Mouse (Mus musculus): ENCODE measurements around the gene BC049352. TPM values are rescaled to one million over a fixed set of nuclear protein-coding genes. Genes with fewer than 3 reads are reported as not detected.

BC049352 gene
- polyA plus RNA-seq, 2 experiments, result not detected

DNA sequence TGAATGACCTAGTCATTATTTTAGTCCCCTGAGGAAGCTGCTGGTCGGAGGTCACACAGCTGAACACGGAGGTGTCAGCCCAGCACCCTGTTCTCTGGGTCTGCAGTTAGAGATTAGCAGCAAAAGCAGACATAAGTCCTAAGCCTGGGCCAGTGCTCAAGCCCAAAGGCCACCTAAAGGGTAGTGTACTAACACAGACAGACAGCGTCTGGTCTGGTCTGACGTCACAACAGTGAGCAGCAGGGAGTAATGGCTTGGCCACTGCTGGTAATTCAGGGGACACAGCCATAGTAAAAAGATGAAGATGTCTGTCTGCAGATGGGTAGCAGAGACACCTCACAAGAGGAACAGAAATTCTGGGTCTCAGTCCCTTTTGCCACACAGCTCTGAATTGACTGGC is 72.8 kb downstream of the BC049352 start:
- Histone ChIP-seq H3K36me3 (ENCODE audit: control insufficient read depth, insufficient read depth, low read length) (no peaks in the 10 kb centered on the region), H3K27me3 (ENCODE audit: control insufficient read depth, insufficient read depth, low read length) (no peaks in the 10 kb centered on the region), H3K4me3 (replicated peaks; ENCODE audit: low read length) (no peak overlapping the region), H3K27ac (replicated peaks; ENCODE audit: low read depth, low read length) (no peak overlapping the region), H3K4me1 (ENCODE audit: control insufficient read depth, insufficient read depth, low read length) (no peaks in the 10 kb centered on the region), H3K9me3 (ENCODE audit: control insufficient read depth, low read length) (no peaks in the 10 kb centered on the region), H3K4me2 (replicated peaks; ENCODE audit: low read depth, low read length, severe bottlenecking) (no peak overlapping the region), H3K9ac (ENCODE audit: low read depth, low read length, severe bottlenecking) (no peak overlapping the region)
- DNase-seq (ENCODE audit: low spot score) (no peak), ATAC-seq (ENCODE audit: low FRiP score, low read depth) (no peak)
- no peak for TF ChIP-seq POLR2A (IDR thresholded peaks at IDR 0.05; ENCODE audit: borderline replicate concordance, extremely low read depth, insufficient read depth, insufficient read length)
- 45% methylated on average over 4 of the region's 4 CpGs for WGBS

GRCm38 (mm10) chr9:45255431-45255830 is 73.6 kb downstream of the BC049352 start:
- Histone ChIP-seq H3K27ac (replicated peaks; ENCODE audit: low read depth, low read length) (no peak overlapping the region), H3K4me2 (replicated peaks; ENCODE audit: low read depth, low read length, severe bottlenecking) (no peak overlapping the region), H3K36me3 (ENCODE audit: control insufficient read depth, insufficient read depth, low read length) (no peaks in the 10 kb centered on the region), H3K4me1 (ENCODE audit: control insufficient read depth, insufficient read depth, low read length) (no peaks in the 10 kb centered on the region), H3K4me3 (replicated peaks; ENCODE audit: low read length) (no peak overlapping the region), H3K9ac (ENCODE audit: low read depth, low read length, severe bottlenecking) (no peak overlapping the region), H3K9me3 (ENCODE audit: control insufficient read depth, low read length) (no peaks in the 10 kb centered on the region), H3K27me3 (ENCODE audit: control insufficient read depth, insufficient read depth, low read length) (no peaks in the 10 kb centered on the region)
- ATAC-seq (ENCODE audit: low FRiP score, low read depth), result no peak
- DNase-seq (ENCODE audit: low spot score), result no peak
- TF ChIP-seq POLR2A (IDR thresholded peaks at IDR 0.05; ENCODE audit: borderline replicate concordance, extremely low read depth, insufficient read depth, insufficient read length), result no peak
- WGBS, result 83% methylated on average over 4 of the region's 4 CpGs

GRCm38 (mm10) chr9:45255967-45256366 is 74.2 kb downstream of the BC049352 start:
- ATAC-seq (ENCODE audit: low FRiP score, low read depth), result no peak
- no peak overlapping the region for H3K4me3 ChIP-seq (replicated peaks; ENCODE audit: low read length)

GRCm38 (mm10) chr9:45259065-45259464 is 77.3 kb downstream of the BC049352 start:
- Histone ChIP-seq H3K27ac (replicated peaks; ENCODE audit: low read depth, low read length) (no peak overlapping the region), H3K9ac (ENCODE audit: low read depth, low read length, severe bottlenecking) (no peak overlapping the region), H3K4me3 (replicated peaks; ENCODE audit: low read length) (no peak overlapping the region), H3K27me3 (ENCODE audit: control insufficient read depth, insufficient read depth, low read length) (no peaks in the 10 kb centered on the region), H3K4me2 (replicated peaks; ENCODE audit: low read depth, low read length, severe bottlenecking) (no peak overlapping the region), H3K36me3 (ENCODE audit: control insufficient read depth, insufficient read depth, low read length) (no peaks in the 10 kb centered on the region), H3K4me1 (ENCODE audit: control insufficient read depth, insufficient read depth, low read length) (no peaks in the 10 kb centered on the region), H3K9me3 (ENCODE audit: control insufficient read depth, low read length) (no peaks in the 10 kb centered on the region)
- TF ChIP-seq POLR2A (IDR thresholded peaks at IDR 0.05; ENCODE audit: borderline replicate concordance, extremely low read depth, insufficient read depth, insufficient read length), result no peak
- no peak for DNase-seq (ENCODE audit: low spot score)
- WGBS, result 83% methylated on average over 13 of the region's 13 CpGs
- no peak for ATAC-seq (ENCODE audit: low FRiP score, low read depth)

More at GRCm38 (mm10) chr9:45255967-45256366, 74.2 kb downstream of the BC049352 start:
- H3K9me3 ChIP-seq (ENCODE audit: control insufficient read depth, low read length), result no peaks in the 10 kb centered on the region
- WGBS, result 83% methylated on average over 5 of the region's 5 CpGs
- DNase-seq (ENCODE audit: low spot score), result no peak
- no peak overlapping the region for H3K9ac ChIP-seq (ENCODE audit: low read depth, low read length, severe bottlenecking)
- H3K36me3 ChIP-seq (ENCODE audit: control insufficient read depth, insufficient read depth, low read length), result no peaks in the 10 kb centered on the region
- no peak overlapping the region for H3K27ac ChIP-seq (replicated peaks; ENCODE audit: low read depth, low read length)
- no peaks in the 10 kb centered on the region for H3K27me3 ChIP-seq (ENCODE audit: control insufficient read depth, insufficient read depth, low read length)
- no peaks in the 10 kb centered on the region for H3K4me1 ChIP-seq (ENCODE audit: control insufficient read depth, insufficient read depth, low read length)
- no peak overlapping the region for H3K4me2 ChIP-seq (replicated peaks; ENCODE audit: low read depth, low read length, severe bottlenecking)
- no peak for TF ChIP-seq POLR2A (IDR thresholded peaks at IDR 0.05; ENCODE audit: borderline replicate concordance, extremely low read depth, insufficient read depth, insufficient read length)

DNA sequence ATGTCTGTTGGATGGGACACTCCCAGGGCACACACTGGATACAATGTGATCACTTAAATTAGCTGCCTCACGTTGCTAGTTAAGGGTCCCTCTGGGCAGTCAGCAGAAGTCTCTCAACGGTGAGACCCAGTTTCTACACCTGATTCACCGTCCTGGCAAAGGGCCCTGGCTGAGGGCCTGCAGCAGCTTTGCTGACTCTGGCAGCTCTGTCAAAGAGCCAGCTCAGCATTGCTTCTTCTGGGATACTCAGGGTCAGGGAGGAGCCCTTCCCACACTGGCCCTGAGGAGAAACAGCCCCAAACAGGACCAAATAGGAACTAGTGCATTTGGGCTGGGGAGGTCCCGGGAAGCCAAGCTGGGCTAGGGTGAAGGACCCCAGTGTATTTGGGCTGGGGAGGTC is 79.7 kb downstream of the BC049352 start:
- Histone ChIP-seq H3K27me3 (ENCODE audit: control insufficient read depth, insufficient read depth, low read length) (no peaks in the 10 kb centered on the region), H3K36me3 (ENCODE audit: control insufficient read depth, insufficient read depth, low read length) (no peaks in the 10 kb centered on the region), H3K4me1 (ENCODE audit: control insufficient read depth, insufficient read depth, low read length) (no peaks in the 10 kb centered on the region), H3K4me3 (replicated peaks; ENCODE audit: low read length) (no peak overlapping the region), H3K9me3 (ENCODE audit: control insufficient read depth, low read length) (no peaks in the 10 kb centered on the region), H3K4me2 (replicated peaks; ENCODE audit: low read depth, low read length, severe bottlenecking) (no peak overlapping the region), H3K27ac (replicated peaks; ENCODE audit: low read depth, low read length) (no peak overlapping the region), H3K9ac (ENCODE audit: low read depth, low read length, severe bottlenecking) (no peak overlapping the region)
- ATAC-seq (ENCODE audit: low FRiP score, low read depth) (no peak), DNase-seq (ENCODE audit: low spot score) (no peak)
- WGBS, result 36% methylated on average over 4 of the region's 4 CpGs
- TF ChIP-seq POLR2A (IDR thresholded peaks at IDR 0.05; ENCODE audit: borderline replicate concordance, extremely low read depth, insufficient read depth, insufficient read length), result no peak

- H3K9me3 ChIP-seq (ENCODE audit: control insufficient read depth, low read length), result no peaks in the 10 kb centered on the region
- H3K27ac ChIP-seq (replicated peaks; ENCODE audit: low read depth, low read length), result no peak overlapping the region
- H3K9ac ChIP-seq (ENCODE audit: low read depth, low read length, severe bottlenecking), result no peak overlapping the region
- H3K36me3 ChIP-seq (ENCODE audit: control insufficient read depth, insufficient read depth, low read length), result no peaks in the 10 kb centered on the region
- no peak overlapping the region for H3K4me2 ChIP-seq (replicated peaks; ENCODE audit: low read depth, low read length, severe bottlenecking)
- H3K4me3 ChIP-seq (replicated peaks; ENCODE audit: low read length), result no peak overlapping the region
- TF ChIP-seq POLR2A (IDR thresholded peaks at IDR 0.05; ENCODE audit: borderline replicate concordance, extremely low read depth, insufficient read depth, insufficient read length), result no peak
- DNase-seq (ENCODE audit: low spot score) (no peak), ATAC-seq (ENCODE audit: low FRiP score, low read depth) (no peak)
- no peaks in the 10 kb centered on the region for H3K27me3 ChIP-seq (ENCODE audit: control insufficient read depth, insufficient read depth, low read length)
- H3K4me1 ChIP-seq (ENCODE audit: control insufficient read depth, insufficient read depth, low read length), result no peaks in the 10 kb centered on the region
- 72% methylated on average over 5 of the region's 5 CpGs for WGBS
Observed at GRCm38 (mm10) chr9:45261872-45262271, 80.1 kb downstream of the BC049352 start.
